Mouse (Mus musculus): ENCODE measurements at regions not wholly inside any gene's neighbourhood (a gene's known extent, or its start where the extent isn't known, plus 50 kb on each side); places are given as distances from the start of the nearest gene placed in this dataset.

GRCm38 (mm10) chr2:173376926-173377325 lies 100.6 kb upstream of the Pmepa1 start:
- DNase-seq: no peak

DNA sequence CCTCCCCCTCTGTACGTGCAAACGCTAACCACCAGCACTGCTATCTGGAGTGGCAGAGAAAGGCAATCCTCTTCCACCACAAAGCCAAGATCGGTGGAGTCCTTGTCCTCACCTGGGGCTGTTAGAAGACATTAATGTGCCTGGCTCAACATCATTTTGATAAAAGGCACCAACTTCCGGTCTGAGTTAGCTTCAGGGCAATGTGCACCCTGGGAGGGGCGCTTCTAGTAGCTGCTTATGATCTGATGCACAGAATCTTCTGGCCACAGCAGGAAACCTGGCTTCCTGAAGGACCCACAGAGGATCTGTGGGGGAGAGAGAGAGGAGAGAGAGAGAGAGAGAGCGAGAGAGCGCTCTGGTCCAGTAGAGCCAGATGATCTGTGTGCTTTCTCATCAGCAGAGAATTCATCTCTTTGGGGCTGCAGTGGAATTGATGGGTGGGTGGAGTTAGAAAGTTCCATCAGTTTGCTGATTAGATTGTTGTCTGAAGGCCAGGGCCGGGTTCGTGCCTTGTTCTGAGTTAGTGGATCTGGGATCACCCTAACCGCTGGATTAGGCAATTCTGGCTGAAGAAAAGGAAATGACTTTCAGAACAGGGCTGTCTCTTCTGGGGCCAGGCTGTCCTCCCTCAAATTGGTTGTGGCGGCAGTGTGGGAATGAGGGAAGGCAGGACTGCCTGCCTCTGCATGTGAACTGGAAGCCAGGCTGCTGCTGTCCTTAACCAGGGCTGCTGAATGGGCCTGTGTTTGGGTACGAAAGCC lies 101.3 kb upstream of the Pmepa1 start:
- no peak for DNase-seq

DNA sequence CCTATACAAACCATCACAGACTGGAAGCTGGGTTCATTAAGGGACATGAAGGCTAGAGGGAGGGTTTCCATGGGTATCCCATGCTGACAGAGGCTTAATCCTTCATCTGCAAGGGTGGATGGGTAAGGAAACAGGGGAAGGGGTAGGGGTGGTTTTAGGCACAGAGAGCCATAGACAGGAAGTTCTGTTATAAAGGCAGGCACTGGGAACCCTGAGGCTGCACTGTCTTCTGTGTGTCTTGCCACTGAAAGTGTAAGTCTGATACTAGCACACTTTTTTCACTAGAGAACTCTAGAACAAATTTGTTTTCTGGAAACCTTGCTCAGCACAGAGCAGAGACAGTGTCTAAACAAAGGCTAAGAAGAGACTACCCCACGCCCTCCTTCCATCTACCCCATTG lies 103.4 kb upstream of the Pmepa1 start:
- DNase-seq: no peak

DNA sequence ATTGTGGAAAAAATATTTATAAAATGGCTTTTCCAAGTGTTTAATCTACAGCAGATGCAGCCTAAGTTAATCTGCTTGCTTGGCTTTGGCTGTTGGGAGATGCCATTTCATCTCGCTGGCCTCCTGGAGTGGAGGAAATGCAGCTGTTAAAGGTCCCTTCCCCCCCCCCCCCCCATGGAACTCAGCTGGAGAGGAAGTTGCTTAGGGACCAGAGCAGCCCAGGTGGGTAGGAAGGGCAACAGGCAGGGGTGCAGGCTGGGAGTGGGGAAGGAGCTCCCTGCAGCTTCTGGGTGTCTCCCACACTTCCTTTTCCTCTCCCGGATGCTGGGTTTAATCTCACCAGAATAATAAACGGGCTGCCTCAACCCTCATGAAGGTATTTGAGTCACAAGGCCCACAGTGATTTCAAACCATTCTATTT lies 104.0 kb upstream of the Pmepa1 start:
- no peak for DNase-seq

DNA sequence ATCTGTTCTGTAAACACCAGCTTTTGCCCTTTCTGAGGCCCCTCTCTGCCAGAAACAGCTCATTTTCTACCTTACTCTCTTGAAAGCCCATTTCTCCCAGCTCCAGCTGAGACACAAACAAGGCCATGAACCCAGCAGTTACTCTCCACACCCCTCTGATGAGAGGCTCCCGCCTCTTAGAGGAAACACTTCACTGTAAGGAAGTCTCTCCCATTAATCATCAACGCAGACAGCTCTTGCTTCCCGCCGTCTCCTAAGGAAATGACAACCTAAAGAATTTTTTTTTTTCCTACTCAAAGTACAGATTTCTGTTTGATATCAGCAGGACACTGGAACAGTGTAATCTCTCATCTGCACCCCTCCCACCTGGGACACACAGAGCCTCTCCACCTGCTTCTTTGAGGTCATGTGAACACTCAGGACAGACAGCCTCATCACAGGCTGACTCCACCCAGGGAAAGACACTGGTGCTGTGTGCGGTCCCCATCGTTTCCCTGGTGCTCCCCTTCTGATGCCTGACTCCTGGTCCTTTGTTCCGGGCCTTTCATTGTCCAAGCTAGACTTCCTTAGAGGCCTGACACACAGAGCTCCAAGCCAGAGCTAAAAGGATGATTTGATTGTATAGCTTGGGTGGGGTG lies 106.0 kb upstream of the Pmepa1 start:
- DNase-seq: no peak

DNA sequence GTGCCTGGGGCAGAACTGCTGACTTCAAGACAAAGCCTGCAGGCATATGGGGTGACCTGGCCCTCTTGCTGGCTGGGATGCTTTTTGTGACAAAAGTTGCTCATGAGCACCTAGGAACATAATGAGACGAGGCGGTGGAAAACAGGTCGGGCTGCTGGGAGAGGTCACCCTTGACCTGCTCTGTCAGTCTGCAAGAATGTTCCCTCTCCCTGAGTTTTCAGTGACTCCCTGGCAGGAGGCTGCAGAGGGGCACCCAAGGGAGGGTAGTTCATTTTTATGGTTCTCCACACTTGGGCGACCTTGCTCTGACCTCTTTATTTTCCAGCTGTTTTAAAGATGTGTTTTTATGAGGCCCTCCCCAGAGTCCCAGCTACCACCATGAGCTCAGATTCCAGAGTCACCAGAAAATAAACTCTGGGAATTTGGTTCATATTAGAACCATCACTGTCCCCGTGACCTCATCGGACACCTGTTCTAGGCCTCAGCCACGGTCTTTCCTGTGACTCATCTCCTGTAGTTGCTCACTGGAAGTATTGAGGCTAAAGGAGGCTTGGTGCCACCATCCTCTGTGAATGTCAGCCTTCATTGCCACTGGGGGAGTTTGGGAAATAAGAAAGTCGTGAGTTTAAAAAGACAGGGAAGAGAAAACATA lies 108.7 kb upstream of the Pmepa1 start:
- no peak for DNase-seq

DNA sequence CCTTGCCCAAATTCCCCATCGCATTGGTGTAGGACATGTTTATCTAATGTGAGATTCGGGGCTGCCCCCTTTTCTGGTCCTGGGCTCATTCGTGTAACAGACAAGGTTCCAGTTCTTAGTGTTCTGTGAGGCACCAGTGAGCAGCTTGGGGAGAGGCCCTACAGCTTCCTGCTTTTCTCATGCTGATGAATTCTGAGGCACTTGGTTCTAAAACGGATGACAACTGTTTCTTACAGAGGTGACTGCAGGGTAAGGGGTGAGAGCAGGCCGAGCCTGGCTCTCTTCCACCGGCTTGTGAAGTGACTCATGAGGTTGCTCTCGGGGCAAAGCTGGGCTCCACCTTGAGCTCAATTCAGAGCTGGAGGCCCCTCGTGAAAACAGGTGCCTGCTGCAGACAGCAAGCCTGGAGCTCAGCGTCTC lies 109.4 kb upstream of the Pmepa1 start:
- peak; percentile 51 to 54 for DNase-seq

GRCm38 (mm10) chr2:173388140-173388539 lies 111.8 kb upstream of the Pmepa1 start:
- no peak for DNase-seq

- no peak for DNase-seq
These were observed 116.4 kb upstream of the Pmepa1 start for GRCm38 (mm10) chr2:173392557-173393323.

GRCm38 (mm10) chr2:173393324-173393592 lies 116.9 kb upstream of the Pmepa1 start:
- no peak for DNase-seq

DNA sequence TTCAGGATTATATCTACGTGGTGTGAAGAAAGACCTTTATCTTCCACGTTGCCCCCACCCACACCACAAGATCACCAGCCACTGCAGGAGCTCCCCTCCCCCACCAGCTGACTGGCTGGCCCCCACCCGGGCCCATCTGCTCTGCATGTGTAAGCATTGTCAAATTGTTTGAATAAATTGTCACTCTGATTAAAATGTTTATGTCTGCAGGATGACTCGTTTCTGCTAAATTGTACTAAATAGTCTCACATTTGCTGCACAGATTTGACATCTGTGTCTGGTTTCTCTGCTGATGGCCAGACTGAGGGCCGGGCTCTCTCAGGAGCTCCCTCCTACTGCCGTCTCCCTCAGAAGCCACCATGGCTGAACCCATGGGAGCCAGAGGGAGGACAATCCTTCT lies 119.2 kb upstream of the Pmepa1 start:
- no peak for DNase-seq

- DNase-seq: no peak
These were observed 121.6 kb upstream of the Pmepa1 start for GRCm38 (mm10) chr2:173397846-173398331.

DNA sequence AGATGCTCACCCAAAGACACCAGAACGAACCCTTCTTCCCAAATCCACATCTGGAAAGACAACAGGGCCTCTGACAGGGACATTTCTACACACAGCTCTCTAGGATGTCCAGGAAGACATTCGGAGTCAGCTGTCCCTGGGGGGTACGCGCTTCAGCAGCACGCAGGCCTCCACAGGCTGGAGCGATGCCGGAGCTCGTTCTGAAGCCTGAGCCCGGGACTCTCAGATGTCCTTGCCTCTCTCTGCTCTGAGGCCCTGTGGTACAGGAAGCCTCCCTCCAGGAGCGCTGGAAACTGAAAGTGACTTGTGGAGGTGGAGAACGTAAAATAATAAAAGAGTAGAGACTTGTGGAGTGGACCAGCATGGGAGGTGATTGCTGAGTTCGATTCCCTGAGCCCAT lies 116.8 kb upstream of the 1700021F07Rik start:
- no peak for DNase-seq

- DNase-seq: no peak
These were observed 115.9 kb upstream of the 1700021F07Rik start for GRCm38 (mm10) chr2:173406344-173407094.

GRCm38 (mm10) chr2:173407133-173407532 lies 115.3 kb upstream of the 1700021F07Rik start:
- no peak for DNase-seq

GRCm38 (mm10) chr2:173408681-173409081 lies 113.7 kb upstream of the 1700021F07Rik start:
- peak in 1 of 2 experiments; percentile 35 for DNase-seq

- peak; percentile 54 to 70 for DNase-seq
These were observed 113.0 kb upstream of the 1700021F07Rik start for GRCm38 (mm10) chr2:173409433-173409832.

DNA sequence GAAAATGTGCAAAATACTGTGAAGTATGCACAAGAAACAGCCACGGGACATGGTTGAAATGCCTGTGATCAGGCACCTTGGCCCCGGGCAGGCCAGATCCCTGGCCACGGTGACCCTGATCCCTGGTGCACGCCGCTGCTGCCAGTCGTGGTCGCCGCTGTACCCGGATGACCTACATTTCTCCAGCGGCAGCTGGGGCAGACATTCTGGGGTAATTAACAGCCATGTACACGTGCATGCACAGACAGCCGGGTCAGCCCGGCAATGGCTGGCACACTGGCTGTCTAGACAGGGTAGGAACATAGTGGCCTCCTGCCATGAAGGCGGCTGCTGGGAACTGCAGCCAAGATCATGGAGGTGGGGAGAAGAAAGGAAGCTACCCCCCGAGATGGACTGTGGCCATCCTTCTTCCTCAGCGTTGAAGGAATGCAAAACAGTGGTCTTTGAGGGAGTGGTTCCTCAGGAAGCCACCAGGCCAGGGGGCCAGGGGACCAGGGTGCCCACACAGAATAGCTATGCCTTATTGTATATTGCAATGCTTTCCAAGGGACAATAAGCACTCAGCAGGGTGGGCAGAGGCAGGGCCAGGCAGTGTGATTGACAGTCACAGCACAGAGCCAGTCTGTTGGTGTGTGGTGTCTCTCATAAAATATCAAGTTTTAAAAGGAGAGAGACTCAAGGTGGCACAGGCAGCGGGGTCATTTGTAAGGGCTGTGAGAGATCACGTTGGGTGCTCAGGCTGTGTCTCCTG lies 108.3 kb upstream of the 1700021F07Rik start:
- DNase-seq: no peak

- no peak for DNase-seq
These were observed 107.0 kb upstream of the 1700021F07Rik start for GRCm38 (mm10) chr2:173415429-173415828.

DNA sequence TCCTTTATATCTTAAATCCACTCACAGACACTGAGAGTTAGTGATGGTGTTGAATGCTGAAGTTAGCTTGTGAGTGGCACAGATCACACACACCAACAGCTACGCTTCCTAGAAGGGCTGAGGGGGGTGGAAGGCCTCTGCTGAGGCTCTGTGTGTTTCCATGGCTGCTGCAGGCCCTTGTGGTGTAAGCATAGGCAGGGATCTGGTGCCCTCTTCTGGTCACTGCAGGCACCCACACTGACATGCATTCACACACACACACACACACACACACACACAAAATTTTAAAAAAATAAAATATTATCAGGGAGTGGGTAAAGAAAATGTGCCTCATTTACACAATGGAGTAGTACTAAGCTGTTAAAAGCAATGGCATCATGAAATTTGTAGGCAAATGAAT lies 105.5 kb upstream of the 1700021F07Rik start:
- no peak for DNase-seq

DNA sequence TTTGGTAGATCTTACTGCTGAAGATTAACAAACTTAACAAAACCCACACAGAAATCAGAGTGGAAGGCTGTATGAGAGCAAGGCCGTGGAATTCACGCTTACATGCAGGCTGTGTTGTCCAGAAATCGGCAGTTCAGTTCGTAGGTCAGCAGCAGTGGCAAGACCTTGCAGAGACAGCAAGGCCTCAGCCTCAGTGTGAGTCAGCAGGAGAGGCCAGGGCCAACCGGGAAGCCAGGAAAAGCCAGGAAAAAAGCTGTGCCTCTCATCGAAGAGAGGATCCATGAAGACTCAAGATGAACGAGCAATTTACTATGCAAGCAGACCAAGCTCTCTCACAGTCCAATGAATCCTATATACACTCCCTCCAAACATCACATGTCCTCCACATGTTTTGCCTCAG lies 103.4 kb upstream of the 1700021F07Rik start:
- DNase-seq: no peak

DNA sequence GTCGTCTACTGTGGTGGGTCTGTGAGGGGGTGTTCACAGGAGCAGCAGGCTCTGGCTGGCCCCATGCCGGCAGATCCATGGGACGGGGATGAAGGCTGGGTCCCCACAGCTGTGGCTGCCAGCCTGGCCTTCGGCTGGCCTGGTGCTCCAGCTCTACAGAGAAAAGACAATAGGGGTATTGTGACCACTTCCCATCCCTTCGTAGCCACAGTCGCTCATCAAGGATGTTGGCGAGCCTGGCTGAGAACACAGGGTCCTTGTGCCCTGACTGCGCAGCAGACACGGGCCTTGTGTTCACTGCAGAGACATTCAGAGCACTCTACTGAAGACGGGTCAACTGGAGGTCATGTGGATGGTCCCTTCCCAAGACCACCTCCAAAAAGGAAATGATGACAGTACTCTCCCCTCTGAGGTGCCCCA lies 102.4 kb upstream of the 1700021F07Rik start:
- no peak for DNase-seq
